Mouse (Mus musculus) small intestine, adult 2 months (tissue): Measurements from ENCODE around the gene Senp2.

ENCODE experiments used
- CTCF ChIP-seq: fragments of 200-500 bp; IDR thresholded peaks from 2 replicates; pipeline ENCODE4 v1.5.1; 2012; ENCODE audit warnings: low read depth, mild to moderate bottlenecking, control low read depth, inconsistent platforms, low read length, moderate library complexity, mixed read lengths; ENCODE audit not compliant: insufficient replicate concordance, insufficient read length; ENCODE audit errors: extremely low read depth
- POLR2A ChIP-seq: fragments of 200-500 bp; IDR thresholded peaks from 2 replicates; pipeline ENCODE4 v1.6.1; 2012; ENCODE audit warnings: low read depth, mild to moderate bottlenecking, control low read depth, inconsistent platforms, low read length, moderate library complexity

GRCm38 (mm10) chr16:22097659-22098058 is 88.4 kb downstream of the Senp2 start:
- TF ChIP-seq CTCF: no peak
- no peak for TF ChIP-seq POLR2A
